Mouse (Mus musculus): ENCODE measurements around the gene Gadd45b.

The Gadd45b gene

DNA sequence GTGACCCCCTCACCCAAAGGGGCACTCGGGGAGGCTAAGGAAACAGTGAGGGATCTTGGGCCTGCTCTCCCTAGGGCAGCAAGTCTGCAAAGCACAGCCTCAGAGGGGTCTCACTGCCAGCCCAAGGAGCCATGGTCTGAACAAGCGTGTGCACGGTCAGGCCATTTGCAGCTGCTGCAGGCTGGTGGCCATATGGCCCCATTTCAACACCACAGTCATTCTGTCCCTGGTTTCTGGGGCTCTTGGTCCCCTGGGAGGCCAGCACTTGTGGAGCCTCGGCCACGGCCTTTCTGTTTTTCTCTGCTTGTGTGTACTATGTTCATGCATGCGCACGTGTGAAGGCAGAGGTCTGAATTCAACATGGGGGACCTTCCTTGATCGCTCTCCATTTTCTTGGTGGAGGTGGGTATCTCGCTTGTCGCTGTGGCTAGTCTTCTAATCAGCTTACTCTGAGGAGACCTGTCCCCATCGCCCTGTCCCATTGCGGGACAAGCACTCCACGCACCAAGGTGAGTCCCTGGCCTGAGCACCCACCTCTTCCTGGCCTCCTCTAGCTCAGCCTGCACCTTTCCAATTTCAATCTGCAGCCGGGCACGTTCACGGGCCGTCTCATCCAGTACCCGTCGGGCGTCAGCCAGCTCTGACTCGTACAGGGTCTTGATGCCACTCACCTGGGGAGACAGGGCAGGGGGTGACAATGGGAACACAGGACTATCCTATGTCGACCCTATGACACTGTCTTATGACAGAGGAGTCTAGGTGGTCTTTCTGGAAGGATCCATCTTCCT is 20.3 kb upstream of the Gadd45b start:
- no peak for DNase-seq (ENCODE audit: low spot score in 2 of 2)

DNA sequence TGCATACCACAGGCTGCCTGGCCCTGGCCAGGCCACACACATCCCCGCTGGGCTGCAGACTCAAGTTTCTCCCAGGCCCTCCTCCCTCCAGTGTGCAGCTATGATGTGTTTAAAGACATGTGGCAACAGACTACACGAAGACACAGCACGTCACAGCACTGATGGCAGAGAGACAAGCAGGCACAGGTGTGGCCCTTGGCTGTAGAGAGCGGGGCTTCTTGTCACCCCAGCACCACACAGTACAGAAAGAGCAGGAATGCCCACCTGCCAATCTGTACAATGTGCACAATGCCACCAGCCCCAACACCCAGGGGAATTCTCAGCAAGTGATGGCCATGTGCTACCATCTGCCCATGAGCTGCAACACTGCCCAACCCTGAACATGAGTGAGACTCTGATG is 18.5 kb upstream of the Gadd45b start:
- DNase-seq (ENCODE audit: low spot score in 2 of 2): no peak

DNA sequence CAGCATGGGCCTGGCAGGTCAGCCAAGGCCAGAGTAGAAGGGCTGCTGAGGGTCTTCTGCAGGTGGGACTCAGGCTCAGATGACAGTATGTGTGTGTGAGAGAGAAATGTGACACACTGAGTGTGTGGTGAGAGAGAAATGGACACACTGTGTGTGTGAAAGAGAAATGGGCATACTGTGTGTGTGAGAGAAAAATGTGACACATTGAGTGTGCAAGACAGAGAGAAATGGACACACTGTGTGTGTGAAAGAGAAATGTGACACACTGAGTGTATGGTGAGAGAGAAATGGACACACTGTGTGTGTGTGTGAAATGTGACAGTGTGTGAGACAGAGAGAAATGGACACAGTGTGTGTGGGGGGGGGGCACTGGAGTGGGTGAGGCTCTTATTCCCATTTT is 18.0 kb upstream of the Gadd45b start:
- no peak for DNase-seq (ENCODE audit: low spot score in 2 of 2)

DNA sequence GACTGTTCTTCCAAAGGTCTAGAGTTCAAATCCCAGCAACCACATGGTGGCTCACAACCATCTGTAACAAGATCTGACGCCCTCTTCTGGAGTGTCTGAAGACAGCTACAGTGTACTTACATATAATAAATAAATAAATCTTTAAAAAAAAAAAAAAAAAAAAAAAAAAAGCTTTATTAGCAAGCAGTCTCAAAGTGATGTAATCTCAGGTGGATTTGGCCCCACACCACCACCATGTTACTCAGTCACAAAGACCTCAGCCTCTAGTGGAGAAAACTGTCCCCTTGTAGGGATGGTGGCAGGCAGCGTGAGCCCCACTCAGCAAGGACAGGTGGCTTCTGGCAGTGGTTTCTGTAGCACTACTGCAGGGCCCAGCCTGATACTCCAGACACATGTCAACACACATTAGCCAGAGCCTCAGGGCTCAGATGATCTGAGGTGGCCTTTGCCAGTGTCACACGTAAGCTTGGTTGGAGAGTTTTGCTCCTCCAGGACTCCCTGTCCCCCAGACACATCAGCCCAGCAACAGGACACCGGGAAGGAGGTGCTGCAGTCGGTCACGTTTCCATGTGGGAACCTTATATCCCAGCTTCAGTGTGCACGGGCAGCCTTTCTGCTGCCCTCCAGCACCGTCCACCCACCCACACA is 16.4 kb upstream of the Gadd45b start:
- no peak for DNase-seq (ENCODE audit: low spot score in 2 of 2)

DNA sequence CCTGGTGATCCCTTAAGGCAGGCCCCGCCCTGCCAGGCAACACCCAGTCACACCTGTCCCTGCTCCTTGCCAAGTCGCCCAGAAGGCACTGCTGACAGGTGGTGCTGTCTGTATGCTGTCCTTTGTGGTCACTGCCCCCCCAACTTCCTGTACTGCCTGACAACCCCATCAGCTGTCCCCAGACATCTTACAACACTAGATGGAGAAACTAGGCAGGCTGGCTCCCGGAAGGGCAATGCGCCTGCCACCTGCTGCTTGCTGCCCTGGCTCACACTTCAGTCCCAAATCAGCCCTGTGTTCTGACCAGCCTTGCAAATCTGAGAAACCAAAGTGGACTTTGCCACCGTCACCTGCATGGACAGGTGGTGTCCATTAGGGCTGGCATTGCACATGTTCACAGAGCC is 15.6 kb upstream of the Gadd45b start:
- DNase-seq (ENCODE audit: low spot score in 2 of 2): peak; percentile 49 to 53

DNA sequence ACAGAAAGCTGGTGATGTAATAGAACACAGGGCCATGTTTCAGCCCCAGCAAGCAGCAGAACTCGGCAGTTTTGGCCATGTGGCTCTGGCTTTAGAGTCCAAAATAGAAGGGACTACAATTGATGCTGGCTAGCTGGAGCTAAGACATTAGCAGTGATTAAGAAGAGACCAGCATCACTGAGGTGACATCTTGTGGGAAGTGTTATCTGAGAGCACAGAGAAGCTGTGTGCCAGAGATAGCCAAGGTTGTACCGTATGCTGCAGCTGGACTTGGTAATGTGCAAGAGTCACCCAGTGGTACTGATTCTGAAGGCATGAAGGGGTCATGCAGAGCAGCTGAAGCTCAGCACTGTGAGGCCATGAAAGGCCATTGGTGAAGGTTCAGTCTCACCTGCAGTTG is 14.6 kb upstream of the Gadd45b start:
- DNase-seq (ENCODE audit: low spot score in 2 of 2): no peak

DNA sequence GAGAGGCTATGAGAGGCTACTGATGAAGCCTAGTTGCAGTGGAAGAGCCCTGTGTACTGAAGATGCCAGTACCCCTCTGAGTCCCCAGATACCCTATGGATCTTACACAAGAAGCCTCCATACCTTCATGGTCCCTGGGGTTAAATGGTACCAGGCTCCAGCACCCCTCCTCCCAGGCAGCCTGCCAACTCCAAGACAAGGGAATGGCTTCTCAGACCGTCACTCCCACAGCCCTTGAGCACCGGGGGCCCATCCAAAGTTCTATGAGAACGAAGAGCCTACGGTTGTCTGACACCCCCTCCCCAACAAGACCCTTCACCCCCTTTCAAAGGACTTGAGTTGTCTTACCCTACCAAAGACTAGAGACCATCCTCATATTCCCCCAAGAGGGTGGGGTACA is 14.1 kb upstream of the Gadd45b start:
- DNase-seq (ENCODE audit: low spot score in 2 of 2): no peak

DNA sequence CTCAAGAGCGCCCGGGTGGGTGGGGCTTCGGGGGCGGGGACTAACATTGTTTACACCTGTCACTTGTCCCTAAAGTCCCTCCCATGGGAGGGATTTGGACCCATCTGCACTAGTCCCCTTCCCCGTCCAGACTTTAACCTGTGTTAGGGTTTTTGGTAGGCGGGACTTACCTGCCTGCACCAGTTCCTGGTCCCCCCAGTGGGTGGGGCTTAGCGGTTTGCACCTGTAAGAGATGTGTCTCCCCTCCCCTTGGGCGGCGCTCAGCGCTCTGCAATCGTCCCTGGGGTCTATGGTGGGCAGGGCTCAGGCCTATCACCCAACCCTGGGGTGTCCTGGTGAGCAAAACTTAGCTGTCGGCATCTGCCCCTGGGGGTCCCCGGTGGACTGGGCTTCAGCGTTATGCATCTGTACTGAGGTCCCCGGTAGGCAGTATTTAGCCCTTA is 12.5 kb upstream of the Gadd45b start:
- DNase-seq (ENCODE audit: low spot score in 2 of 2): no peak

DNA sequence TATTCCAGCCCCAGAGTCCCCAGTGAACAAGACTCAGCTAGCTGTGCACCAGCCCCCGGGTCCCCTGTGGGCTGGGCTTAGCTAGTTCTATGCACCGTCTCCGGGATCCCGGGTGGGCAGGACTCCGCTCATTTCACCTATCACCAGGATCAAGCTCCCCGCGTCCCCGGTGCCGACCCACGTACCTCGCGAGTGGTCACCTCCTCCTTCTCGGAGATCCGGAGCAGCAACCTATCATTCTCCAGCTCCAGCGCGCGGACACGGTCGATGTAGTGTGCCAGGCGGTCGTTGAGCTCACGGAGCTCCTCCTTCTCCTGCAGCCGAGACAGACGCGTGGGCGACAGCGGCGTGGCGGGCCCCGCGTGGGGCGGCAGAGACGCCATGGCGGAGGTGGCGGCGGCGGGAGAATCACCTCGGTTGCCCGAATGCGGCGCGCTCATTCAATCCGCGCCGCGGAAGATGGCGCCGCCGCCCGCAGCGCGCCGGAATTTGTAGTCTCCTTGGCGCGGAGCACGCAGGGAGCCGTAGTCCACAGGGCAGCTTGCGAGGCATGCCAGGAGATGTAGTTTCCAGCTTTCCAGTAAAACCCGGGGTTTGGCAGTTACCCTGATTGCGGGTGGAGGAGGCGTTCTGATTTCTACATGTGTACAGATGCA is 12.0 kb upstream of the Gadd45b start, which contains the start of gene Lmnb2:
Gene Lmnb2 (minus strand): TSS at position 467 of the 656 bp plus-strand sequence.
- DNase-seq (ENCODE audit: low spot score in 2 of 2): peak; percentile 38 to 58

DNA sequence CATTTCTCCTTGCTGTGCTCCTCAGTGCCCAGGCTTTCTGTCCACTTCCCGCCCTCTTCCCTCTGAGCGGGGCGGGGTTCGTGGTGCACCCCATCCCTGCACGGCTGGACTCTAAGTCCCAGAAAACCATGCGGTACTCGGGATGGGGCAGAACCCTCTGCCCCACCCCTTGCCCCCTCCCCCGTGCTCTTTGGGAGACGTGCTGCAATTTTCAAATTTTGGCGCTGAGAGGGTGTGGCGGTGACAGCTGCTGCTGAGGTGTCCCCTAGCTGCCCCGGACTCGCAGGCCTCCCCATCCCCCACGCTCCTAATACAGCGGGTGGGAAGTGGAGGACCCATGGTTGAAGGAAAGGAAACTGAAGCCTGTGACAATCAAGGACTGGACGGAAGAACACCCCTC is 8.0 kb upstream of the Gadd45b start:
- DNase-seq (ENCODE audit: low spot score in 2 of 2): no peak

DNA sequence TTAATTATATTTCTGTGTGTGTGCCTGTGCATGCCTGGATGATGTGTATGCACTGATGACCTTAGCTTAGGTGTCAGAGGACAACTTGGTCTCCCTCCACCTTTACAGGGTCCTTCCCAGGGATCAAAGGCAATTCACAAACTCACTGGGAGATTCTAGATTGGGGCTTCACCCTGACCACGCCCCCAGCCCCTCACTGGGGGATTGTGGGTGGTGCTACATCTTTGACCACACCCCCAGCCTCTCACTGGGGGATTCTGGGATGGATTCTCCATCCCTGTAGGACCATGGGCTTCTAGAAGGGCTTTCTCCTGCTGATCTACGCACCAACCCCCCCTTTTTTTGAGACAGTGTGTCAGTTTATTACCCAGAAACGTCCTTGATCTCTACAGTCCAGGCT is 4.4 kb upstream of the Gadd45b start:
- no peak for DNase-seq (ENCODE audit: low spot score in 2 of 2)

DNA sequence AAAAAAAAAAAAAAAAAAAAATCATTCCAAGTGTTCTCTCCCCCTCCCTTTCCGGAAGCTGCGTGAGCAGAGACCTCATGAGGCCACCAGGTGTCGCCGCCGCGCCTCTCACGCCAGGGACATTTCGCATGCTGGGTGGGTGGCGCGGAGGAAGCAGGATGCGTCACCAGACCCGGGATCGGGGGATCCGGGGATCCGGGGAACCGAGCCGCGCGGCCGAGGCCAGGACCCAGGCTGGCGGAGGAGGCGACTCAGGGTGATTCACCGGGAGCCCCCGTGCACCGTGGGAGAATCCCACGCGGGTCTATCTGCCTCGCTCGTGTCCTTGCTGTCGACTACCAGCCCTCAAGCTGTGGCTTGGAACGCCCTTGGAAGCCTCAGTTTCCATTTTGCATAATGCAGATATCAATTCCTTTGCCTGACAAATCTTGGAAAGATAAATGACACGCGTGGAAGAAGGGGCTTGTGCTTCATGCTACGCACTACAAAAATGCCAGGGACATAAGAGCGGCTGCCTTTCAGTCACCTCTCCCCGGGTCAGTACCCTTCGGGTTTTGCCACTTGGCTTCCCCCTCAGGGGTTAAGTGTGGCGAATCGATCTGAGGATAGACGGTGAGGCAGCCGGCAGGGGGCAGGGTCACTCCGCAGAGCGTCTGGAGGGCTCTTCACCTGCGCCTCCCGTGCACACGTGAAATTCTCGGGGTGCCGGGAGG is 1.1 kb upstream of the Gadd45b start:
- peak; percentile 84 to 91 for DNase-seq (ENCODE audit: low spot score in 2 of 2)

DNA sequence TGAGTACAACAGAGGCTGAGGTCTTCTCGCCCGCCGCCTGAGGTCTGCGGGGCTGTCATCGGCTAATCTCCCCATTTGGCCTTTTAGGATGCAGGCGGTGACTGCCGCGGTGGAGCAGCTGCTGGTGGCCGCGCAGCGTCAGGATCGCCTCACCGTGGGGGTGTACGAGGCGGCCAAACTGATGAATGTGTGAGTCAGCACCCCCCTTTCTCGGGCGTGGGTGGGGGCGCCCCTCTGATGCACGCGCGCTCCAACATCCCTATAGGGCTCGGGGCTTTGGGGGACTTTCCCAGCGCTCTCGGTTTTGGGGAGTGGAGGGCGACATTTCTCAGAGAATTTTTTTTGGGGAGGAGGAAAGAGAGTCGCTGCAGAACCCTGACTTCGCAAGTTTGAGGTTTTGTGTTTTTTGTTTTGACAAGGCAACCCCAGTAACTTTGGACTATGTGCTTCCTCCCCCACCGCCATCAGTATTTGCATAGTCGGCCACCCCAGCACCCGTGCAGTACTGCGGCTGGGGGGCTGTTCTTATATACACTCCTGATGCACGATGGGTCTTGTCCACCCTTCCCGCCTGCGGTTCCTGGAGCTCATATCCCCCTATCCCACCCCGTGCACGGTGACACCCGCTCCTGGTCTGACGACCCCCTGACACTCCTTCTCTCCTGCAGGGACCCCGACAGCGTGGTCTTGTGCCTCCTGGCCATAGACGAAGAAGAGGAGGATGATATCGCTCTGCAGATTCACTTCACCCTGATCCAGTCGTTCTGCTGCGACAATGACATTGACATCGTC is 684 bp downstream of the Gadd45b start:
- peak; percentile 36 to 43 for DNase-seq (ENCODE audit: low spot score in 2 of 2)

DNA sequence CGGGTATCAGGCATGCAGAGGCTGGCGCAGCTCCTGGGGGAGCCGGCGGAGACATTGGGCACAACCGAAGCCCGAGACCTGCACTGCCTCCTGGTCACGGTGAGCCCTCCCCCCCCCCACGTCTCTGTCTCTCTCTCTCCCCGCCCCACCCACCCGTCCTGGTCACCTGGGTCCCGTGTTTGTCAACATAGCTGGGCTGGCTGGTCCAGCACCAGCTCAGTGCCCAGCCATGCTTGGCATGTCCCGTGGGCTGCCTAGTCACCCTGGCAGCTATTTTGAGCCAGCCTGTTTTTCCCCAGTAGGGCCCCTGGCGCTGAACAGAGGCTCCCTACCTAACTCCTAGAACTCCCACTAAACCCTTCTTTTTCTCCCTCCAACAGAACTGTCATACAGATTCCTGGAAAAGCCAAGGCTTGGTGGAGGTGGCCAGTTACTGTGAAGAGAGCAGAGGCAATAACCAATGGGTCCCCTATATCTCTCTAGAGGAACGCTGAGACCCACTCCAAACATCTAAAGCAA is 1.3 kb downstream of the Gadd45b start:
- no peak for DNase-seq (ENCODE audit: low spot score in 2 of 2)

DNA sequence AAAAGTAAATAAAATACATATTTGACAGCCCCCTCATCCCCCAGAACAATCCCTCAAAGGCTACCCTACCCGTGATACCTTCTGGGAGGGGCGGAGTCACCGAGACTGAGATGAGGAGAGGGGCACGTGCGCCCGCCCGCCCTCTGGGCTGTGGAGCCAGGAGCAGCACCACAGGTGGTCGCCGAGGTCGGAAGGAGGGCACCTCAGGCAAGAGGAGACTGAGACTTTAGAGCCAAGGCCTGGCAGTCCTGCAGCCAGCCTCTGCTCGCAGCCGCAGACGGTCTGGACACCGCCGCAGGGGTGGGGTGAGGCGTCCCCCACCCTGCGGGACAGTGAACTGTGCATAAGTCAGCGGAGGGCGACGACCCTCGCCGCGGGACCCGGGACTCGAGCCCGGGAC is 1.8 kb downstream of the Gadd45b start:
- DNase-seq (ENCODE audit: low spot score in 2 of 2): peak; percentile 17 to 29

DNA sequence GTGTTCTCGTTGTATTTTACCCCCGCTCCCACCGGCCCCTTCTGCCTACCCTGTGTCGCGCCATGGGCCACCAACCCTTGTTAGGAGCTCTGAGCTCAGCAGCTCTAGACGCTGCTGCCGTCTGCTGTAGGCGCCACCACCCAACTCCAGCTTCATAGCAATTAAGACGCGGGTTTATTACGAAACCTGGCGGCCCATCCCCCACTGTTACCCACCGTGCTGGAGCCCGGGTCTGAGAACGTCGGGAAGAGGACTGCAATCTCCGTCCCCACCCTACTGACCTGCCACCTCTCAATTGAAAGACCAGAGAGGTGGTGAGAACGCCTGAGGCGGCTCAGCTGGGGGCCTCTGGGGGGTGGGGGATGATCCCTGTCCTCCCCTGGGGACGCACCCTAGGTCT is 2.3 kb downstream of the Gadd45b start:
- peak in 1 of 2 experiments; percentile 18 for DNase-seq (ENCODE audit: low spot score in 2 of 2)

DNA sequence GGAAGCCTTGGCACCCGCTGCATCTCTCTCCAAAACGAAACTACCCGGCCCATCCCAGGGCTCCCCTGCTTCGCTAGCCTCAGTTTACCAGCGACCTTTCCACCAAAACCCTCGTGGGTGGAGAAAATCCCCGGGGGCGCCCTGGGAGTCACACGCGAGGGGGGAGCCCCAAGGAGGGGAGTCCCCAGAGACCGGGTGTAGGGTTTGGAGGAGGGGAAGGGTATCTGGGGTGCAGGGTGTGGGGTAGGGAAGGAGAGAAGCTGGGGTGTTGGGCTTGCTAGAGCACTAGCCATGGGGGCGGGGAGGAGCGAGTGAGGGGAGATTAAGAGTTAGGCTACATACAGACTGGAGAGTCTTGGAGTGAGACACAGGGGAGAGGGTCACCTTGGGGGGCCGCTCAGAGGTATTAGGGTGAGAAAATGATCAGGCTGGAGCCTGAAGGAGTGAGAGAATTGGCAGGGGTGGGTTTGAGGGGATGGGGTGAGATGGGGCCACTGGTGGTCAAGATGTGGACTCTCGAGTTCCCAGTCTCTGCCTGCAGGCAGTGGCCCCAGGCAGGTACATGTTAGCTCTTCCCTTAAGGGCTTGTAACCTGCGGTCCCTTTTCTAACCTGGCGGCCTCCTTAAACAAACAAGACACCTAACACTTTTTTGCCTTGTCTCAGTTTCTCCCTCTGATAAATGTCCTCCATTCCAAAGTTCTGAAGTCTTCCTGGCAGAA is 3.0 kb downstream of the Gadd45b start:
- no peak for DNase-seq (ENCODE audit: low spot score in 2 of 2)

DNA sequence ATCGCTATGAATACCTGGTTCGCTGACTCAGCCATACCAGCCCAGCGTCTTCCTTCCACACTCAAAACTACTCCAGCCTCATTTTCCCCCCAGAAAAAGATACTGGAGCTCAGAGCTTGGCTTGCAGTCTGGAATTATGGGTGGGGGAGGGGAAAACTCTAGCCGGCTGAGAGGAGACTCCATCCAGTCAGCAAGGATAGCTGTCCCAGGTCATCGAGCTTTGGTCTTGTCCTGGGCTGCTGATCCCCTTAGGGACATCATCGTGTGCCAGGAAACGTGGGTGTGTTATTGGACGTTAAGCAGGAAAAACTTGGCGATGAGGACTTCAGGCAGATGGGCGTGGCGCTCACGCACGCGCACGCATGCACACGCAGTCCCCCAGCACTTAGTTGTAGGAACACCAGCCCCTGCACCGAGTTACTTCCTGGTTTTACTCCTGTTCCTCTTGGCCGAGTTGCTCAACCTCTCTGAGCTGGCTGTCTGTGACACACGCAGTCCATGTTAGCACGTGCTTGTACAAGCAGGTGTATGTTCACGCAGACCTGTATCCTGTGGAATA is 3.6 kb downstream of the Gadd45b start:
- DNase-seq (ENCODE audit: low spot score in 2 of 2): no peak

DNA sequence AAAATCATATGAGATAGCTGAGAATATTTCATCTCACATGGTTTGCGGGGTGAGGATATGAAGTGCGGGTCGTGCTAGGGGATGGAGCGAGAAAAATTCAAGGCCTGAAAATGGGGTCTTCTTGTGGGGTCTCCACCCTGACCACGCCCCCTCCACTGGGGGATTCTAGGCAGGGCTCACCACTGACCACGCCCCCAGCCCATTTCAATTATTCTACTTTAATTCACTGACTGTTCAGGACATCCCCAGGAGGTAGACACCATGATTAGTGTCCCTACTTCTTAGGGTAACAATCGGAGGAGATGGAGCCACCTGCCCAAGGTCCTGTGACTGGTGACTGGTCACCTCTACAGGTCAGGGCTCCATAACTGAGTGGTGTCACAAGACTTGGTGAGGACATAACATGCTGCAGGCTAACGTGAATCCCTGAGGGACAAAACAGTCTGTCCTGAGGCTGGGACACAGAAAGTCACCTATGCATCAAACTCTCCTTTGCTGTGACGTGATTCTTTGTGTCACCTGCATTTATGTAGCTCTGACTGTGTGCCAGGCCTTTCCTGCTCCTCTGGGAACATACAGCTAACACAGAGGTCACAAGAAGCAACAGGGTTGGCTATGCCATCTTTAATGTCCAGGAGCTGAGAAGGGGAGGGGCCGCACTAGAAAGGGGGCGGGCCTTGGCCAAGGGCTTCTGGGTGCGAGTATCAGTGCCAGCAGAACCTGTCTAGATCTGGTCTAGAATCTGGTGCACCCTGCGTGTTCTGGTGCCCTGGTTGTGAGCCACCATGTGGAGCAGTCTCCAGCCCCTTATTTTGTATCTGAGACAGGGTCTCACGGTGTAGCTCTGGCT is 4.5 kb downstream of the Gadd45b start:
- DNase-seq (ENCODE audit: low spot score in 2 of 2): no peak
